Mouse (Mus musculus): ENCODE data around the gene Ggt1.
"Not testable (repeated sequence)": the region's sequence is repeated elsewhere in the genome, so short reads cannot be mapped to it uniquely, and the experiment has no call there.

Ggt1 gene

DNA sequence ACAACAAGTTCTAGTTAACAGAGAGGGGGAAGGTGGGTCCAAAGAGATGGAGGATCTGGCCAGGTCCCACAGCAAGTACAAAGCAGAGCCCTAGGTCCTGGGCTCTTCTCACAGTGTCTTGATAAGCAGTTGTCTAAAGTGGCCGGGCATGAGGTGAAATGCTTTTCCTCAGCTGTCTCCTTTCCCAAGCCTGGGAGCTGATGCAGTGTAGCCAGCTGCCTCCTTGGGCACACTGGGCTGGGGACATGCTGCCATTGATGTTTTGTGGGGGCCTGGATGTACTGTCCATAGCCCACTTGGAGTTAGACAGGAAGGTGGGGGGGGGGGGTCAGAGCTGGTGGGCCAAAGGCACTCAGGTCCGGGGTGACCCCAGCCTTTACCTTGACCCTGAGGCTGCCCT is 9.3 kb upstream of the Ggt1 start:
- DNase-seq = no peak

GRCm38 (mm10) chr10:75552701-75553450 is 8.5 kb upstream of the Ggt1 start:
- no peak for DNase-seq

DNA sequence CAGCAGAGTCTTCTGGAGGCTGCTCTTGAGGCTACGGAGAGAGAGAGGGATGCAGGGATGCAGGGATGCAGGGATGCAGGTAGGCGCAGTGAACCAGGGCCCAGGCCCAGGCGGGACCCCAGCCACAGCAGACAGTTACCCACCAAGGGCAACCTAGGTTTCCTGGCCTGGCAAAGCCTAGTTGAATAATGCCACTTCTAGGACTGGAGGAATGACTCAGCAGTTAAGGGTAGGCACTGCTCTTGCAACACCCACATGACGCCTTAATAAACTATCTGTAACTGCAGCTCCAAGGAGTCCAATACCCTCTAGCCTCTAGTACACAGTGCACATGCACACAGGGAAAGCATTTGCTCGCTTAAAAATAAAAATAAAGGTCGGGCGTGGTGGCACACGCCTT is 7.3 kb upstream of the Ggt1 start:
- DNase-seq = no peak

DNA sequence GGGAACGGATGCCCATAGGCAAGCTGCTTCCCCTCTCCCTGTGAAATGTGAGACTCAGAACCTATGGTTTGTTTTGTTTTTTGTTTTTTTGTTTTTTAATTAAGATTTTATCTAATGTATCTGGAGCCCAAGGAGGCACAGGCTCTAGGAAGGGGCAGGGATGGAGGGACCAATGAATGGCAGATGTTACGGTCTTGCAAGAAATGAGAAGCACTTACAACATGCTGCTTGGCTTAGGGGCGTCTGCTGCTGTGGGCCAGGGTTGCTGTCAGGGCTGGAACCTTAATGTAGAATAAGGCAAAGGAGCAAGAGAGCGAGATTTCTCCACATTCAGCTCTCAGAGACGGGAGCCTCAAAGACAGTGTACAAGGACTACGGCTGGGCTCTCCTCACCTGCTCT is 5.8 kb upstream of the Ggt1 start:
- DNase-seq = no peak

DNA sequence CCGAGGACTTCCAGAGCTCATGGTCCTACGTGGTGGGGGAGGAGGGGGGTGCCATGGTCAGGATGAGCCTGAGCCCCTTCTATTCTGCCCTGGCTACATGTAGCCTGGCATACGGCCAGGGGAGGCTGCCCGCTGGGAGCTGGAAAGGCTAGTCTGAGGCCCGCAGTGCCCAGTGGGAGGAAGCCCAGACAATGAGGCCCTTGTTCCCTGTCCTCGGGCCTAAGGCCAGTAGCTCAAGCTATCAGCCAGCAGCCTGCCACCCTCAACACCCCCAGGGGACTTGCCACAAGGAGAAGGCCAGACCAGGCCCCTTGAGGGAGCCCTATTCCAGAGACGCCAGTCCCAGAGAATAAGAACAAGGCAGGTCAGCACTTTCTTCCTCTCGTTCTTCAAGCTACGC is 5.4 kb upstream of the Ggt1 start:
- DNase-seq = no peak

DNA sequence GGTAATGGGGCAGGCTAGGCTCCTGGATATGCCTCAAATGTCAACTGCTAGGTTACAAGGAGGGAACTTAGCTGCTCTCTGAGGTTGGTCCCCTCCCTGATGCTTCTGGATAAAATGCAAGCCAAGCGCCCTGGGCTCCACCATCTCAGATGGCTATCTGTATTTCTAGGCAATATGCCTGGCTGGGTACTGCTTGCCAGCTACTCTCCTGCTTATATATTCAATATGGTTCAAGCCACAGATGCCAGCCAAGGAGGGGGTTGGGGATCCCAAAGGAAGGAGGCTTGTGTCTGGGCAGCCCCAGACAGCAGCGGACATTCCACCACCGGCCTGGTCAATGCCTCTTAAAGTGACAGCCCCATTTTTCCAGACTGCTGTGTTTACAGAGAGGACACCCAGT is 2.9 kb upstream of the Ggt1 start:
- DNase-seq = no peak

DNA sequence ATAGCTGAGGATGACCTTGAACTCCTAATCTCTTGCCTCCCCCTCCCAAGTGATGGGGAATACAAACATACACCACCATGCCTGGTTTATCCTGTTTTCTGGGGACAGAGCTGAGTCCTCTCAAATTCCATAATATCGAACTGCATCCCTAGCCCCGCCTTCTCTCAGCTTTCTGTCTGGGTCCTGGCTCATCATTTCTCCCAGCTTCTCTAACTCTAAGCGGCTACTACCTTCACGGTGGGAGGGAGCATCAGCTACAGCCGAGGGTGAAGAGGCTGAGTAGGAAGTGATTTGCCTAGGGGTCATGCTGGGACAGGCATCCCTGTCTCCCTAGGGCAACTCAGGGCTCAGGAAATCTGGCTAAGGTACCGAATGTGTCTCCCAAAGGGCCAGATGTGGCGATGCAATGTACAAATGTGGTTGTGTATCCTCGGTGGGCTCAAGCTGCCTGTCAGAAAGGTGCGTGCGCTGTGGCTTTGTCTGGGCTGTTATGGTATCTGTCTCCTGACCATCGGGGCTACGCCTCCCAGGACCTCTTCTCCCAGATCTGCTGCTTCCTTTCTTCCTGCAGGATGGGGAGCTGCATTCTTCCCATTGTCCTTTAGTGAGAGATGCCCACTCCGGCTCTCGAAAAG is 2.2 kb upstream of the Ggt1 start:
- no peak for DNase-seq

DNA sequence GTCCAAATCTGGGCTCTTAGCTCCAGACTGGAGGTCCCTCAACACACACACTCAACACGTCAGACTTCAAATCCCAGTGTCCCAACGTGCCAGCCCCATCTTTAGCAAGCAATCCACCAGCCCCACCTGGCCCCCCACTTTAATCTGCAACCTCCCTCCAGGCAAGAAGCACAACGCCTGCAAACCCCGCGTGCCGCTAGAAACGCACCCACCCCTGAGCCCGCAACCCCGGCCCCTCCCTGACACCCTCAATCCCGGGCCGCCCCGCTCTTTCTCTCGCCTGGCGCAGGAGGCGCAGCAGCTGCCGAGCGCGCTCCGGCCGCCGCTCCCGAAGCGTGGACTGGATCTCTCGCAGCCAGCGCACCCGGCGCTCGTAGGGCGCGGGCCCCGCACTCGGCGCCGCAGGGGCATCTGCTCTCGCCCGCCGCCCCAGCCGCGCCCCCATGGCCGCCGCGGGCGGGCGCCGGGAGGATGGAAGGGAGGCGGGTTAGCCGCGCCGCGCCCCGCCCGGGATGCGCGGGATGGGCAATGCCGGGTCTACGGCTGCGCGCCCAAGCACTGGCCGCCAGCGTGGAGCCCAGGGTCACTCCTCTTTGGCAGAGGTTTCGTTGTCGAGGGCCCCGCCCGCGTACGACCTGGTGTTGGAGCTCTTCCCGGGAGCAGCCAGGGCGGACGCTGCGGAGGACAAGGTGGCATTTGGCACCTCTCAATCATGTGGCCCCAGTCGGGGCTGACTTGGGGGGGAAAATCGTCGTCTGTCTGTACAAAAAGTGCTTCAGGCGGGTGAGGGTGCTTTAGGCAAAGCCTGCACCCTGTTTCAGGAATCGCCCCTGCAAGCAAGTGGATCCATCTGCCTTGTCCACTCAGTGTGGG is 1.5 kb upstream of the Ggt1 start, which contains the start of gene Lrrc75b:
TSS of gene Lrrc75b (minus strand) at position 655 of the 873 bp plus-strand sequence.
- no peak for DNase-seq

DNA sequence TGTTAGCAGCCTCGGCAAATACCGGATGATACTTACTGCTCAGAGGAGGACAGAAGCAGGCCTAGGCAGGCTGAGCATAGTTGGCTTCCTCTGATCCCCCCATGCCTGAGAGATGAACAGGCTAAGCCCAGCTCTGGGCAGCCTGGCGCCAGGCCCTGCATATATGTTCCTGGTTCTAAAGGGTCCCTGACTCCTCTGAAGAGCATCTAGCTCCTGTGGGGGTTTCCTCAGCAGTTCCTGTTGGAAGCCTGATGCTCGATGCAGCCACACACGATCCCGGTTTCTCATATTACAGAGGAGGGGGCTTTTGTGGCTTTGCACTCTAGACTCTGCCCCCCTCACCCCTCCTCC is 880 bp upstream of the Ggt1 start:
- no peak for DNase-seq

- DNase-seq = no peak
These were observed 1.2 kb downstream of the Ggt1 start for GRCm38 (mm10) chr10:75562596-75562995.

DNA sequence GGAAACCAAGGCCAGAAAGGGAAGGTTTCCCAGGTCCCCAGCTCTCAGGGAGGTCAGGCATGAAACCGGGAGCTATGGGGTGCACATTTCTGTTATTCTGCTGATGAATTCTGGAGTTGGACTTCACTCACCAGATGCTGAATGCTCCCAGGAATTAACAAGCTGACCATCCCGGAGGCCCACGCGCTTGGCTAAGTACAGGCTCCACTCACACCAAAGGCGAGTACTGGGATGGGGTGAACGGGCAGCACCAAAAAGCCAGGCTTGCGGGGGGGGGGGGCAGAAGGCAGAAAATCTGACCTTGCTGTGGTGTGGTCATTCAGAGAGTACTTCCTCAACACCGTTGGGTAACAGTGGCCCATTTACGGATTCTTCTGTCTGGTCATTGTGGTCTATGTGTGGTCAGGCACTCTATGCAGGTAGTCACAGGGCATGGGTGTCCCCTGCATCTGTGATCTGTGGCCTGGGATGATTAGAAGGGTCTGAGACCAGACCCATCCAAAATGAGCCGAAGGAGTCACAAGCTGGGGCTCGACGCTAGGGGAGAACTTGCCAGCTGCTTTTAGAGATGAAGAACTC is 3.4 kb downstream of the Ggt1 start:
- DNase-seq = no peak

DNA sequence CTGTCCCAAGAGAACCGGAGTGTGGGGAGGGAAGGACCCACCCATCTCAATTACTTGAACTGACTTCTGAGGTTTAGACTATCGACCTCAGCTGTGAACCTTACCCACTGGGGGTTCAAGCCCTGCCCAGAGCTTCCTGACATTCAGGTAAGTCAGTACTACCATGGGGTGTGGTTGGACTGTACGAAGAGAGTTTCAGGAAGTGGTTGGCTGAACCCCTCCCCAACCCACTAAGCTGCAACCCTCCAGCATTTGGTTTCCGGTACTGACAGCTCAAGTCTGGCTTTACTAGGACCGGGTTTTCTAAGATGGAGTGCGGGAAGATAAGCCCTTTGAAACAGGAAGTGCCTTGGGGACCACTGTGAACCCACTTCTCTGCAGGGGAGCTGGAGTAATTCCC is 4.0 kb downstream of the Ggt1 start:
- no peak for DNase-seq

DNA sequence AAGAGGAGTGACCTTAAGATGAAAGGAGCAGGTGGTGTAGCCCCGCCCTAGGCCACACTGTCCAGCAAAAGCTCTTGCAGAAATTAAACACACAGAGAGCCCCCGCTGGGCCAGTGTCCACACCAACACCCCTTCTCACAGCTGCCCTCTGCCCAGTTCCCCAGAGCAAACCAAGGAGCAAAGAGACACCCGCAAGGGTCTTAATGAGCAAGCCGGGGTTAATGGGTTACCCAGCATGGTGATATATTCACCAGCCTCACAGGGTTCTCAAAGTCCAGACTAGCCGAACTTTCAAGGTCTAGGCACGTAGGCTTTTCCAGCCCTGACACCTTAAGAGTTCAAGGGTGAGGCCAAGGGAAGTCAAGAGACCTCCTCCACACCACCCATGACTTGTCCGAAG is 4.5 kb downstream of the Ggt1 start:
- no peak for DNase-seq

- DNase-seq = no peak
These were observed 4.9 kb downstream of the Ggt1 start for GRCm38 (mm10) chr10:75566321-75566720.

DNA sequence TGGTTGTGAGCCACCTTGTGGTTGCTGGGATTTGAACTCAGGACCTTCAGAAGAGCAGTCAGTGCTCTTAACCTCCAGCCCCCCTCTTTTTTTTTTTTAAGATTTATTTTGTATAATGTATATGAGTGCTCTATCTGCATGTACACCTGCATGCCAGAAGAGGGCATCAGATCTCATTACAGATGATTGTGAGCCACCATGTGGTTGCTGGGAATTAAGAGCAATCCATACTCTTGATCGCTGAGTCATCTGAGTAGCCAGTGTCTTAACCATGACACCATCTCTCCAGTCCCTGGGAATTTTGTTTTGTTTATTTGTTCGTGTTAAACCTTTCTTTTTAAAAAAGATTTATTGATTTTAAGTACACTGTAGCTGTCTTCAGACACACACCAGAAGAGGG is 5.4 kb downstream of the Ggt1 start:
- not testable (repeated sequence) for DNase-seq

DNA sequence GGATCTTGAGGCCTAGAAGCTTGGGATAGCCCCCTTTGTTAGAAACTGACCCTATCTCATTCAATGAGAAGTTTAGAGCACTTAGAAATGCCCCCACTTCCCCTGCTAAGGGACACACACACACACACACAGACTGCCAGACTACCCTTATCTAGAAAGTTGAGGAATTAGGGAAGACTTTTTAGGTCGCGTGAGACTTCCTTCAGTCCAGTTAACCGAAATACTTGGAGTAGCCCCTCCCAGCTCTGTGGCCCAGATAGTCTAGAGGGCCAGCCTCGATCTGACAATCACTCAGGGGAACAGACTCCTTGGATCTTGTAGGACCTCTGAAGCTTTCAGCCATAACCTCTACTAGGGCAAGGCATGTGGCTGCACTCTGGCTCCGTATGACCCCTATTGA is 6.6 kb downstream of the Ggt1 start:
- no peak for DNase-seq

DNA sequence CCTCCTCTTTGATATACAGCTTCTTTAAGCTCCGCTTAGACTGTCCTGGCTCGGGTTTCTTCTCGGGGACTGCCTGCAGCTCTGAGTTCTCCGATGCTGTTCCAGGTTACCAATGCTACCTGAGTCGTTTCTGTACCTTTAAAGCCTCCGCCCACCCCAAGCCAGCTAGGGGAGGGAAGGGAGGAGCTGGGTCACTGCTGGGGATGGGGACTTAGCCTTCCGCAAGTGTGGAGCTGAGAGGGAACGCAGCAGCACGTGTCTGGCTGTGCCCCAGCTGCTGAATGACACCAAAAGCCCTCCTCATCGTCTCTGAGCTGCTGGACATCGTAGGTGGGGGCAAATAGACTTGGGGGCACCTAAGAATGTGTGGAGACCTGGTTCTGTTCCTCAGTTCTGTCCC is 7.0 kb downstream of the Ggt1 start:
- no peak for DNase-seq

DNA sequence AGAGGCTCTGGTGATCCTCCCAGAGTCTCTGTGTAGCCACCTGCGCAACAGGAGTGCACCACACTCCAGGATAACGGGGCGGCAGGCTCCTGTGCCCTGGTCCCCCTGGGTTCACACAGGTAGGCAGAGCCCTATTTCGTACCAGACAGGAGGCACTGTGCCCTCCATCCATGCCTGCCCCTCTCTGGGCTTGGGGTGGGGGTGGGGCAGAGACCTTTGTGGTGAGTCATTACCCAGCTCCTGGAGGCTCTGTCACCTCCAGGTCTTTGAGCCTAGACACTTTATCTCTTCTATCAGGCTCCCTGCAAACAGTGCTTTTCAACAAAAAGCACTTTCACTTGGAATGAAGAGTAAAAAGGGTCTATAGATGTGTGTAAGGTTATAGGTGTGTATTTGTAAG is 7.4 kb downstream of the Ggt1 start:
- DNase-seq = no peak

GRCm38 (mm10) chr10:75570981-75571657 is 9.7 kb downstream of the Ggt1 start:
- no peak for DNase-seq

- no peak for DNase-seq
These were observed 10.5 kb downstream of the Ggt1 start for GRCm38 (mm10) chr10:75571937-75572336.

GRCm38 (mm10) chr10:75573181-75573580 is 11.8 kb downstream of the Ggt1 start:
- no peak for DNase-seq

GRCm38 (mm10) chr10:75573965-75574364 is 12.6 kb downstream of the Ggt1 start:
- no peak for DNase-seq

- no peak for DNase-seq
These were observed 17.7 kb downstream of the Ggt1 start for GRCm38 (mm10) chr10:75579129-75579528.
